Mouse (Mus musculus): Measurements from ENCODE around the gene Chrna7. TPM values are rescaled to one million over a fixed set of nuclear protein-coding genes. Genes with fewer than 3 reads are reported as not detected.

The Chrna7 gene
- total RNA-seq, 2 experiments from 2014 or later: 0.13 TPM; not detected in 1

DNA sequence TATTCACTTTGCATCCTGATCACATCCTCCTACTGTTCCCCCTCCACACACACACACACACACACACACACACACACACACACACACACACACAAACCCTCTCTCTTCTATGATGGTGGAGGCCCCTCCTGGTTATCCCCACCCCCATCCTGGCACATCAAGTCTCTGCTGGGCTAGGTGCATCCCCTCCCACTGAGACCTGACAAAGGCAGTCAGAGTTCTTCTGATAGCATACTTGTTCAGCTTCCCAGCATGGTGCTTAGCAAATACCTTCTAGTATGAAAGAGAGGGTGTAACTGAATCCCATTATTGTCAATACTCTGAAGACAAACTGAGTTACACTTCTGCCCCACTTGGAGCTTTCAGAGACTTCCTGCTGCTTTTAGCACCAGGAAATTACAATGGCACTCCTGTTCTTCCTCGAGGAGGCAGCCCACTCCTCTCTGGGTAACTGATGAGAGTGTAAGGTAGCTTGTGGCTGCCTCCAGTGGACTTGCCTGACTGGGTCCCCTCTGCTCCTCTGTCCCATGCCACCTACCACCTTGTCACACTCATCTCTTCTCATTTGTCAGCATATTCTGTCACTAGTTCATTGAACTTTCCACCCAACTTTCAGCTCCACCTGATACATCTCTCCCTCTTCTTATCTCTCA lies 127.9 kb downstream of the Chrna7 start:
- DNase-seq: no peak

DNA sequence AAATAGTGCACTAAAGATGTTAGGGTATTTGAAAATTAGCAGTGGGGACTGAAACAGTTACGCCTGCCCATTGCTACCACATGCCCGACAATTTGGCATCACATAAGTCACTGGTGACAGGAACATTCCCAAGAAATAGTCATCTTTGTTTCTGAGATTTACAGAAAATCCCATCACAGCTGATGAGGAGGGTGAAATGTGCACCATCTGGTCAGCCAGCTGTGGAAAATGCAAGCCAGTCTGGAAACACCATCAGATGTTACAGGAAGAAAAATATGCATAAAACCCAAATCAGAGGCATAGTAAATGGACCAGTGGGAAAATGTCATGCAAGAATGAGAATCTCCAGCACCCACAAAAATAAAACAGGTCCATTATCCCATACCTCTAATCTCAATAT lies 151.4 kb downstream of the Chrna7 start:
- DNase-seq: no peak

Other genes starting within 250 kb of the Chrna7 start
- not detected for gene Otud7a, start 232.2 kb upstream of the Chrna7 start, total RNA-seq (2021)

Data from heart, adult 18-20 months (tissue).